Mouse (Mus musculus): ENCODE data around the gene Rabgap1l.

Gene Rabgap1l

DNA sequence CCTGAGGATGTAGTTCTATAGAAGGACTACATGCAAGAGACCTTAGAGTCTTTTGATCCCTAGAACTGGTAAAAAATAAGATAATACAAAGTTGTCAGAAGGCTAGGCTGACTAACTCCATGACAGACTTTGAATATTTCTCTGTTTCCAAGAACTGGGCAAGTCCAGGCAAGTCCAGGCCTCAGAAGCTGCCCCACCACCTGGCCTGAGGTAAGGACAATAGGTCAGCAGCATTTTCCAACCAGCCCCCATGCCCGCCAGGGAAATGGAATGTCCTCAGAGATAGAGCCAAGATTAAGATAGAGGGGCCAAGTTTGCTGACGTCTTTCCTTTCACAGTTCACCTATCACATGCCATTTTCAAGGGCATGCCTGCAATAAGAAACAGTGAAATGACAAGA is 517.8 kb downstream of the Rabgap1l start:
- DNase-seq: peak; percentile 28 to 31

- DNase-seq: no peak
Observed at GRCm38 (mm10) chr1:160273133-160273743, 519.8 kb downstream of the Rabgap1l start.

DNA sequence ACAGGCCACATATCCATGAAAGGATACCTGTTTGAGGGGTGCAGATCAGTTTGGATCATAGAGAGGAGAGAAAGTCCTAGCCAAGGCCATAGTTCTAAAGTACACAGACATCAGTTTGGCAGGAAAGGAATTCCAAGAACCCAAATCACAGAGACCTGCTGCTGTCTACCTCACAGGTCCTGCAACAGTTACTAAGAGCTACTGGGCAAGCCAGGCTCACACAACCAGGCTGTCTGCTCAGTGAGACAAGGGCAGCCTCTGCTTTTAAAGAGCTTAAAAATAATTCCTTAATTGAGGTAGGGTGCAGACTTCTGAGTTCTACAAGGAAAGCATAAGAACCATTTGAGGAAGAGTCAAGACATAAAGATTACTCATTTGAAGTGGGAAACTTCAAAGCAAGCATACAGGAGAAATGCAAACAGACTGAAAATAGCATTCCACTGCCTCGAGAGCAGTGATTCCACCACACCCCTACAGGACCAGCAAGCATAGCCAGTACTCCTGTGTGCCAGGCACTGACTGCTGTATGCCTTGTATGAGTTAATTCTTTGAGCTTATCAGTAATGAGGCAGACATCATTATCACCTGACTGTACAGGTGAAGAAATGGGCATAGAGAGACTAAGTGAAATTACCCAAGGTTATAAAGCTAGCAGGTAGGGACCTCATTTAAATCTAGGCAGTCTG is 521.6 kb downstream of the Rabgap1l start:
- DNase-seq: no peak

DNA sequence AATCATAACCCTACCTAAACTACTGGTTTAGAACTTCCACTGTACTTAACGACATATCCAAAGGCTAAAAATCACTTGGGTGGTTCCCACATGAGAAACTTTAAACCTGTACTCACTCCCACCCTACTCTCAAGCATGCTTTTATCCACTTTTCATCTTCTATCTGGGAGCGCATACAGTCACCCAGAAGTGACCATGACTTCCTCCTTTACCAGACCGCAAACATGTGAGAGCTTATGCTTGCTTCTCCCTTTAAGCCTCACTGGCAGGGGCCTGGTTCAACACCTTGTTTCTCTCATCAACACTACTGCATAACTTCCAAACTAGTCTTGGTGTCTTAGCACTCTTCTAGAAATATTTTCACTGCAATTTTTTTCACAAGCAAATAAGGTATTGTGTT is 524.7 kb downstream of the Rabgap1l start:
- DNase-seq: no peak

- DNase-seq: no peak
Observed at GRCm38 (mm10) chr1:160263630-160264346, 529.2 kb downstream of the Rabgap1l start.

GRCm38 (mm10) chr1:160263053-160263452 is 530.0 kb downstream of the Rabgap1l start:
- DNase-seq: no peak

- no peak for DNase-seq
Observed at GRCm38 (mm10) chr1:160262415-160262814, 530.6 kb downstream of the Rabgap1l start.

GRCm38 (mm10) chr1:160261849-160262248 is 531.2 kb downstream of the Rabgap1l start:
- DNase-seq: no peak

- no peak for DNase-seq
Observed at GRCm38 (mm10) chr1:160260605-160261004, 532.4 kb downstream of the Rabgap1l start.

GRCm38 (mm10) chr1:160259884-160260283 is 533.1 kb downstream of the Rabgap1l start:
- peak; percentile 27 to 28 for DNase-seq

DNA sequence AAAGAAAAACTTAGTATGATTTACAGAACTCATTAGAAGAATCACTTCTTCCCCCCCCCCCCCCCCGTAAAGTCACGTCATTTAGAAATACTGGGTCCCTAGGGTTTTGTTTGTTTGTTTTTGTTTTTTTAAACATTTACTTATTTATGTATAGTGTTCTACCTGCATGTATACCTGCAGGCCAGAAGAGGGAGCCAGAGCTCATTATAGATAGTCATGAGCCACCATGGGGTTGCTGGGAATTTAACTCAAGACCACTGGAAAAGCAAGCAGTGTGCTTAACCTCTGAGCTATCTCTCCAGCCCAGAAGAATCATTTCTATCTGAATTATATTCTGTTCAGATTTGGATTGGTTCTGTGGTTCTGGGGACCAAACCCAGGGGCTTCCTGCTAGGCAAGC is 539.9 kb downstream of the Rabgap1l start:
- DNase-seq: no peak

DNA sequence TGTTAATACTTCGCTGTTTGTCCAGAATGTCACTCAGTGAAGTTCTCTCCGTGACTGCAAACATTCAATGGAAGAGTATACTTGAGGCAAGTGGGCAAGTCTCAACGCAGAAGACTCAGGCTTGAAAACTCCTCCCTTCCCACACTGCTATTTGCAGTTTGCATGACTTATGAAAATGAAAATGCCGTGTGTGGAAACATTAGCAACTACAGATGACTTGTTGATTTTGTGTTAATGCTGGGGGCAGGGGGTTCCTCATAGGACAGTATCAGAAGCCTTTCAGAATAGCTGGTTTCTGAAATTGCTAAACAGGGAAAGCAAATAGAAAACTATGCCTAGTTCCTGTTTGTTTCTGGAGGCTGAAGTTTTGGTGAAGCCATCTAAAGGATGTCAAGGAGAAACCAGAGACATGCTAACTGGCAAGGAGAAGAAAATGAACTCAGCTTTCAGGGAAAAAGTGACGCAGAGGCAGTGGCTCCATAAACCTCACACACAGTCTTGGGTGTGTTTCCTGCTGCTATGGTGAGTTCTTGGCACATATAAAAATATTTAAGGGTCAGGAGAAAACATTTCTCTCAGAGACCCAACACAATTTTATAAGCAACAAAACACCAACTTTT is 541.5 kb downstream of the Rabgap1l start:
- no peak for DNase-seq

- DNase-seq: no peak
Observed at GRCm38 (mm10) chr1:160250782-160251181, 542.2 kb downstream of the Rabgap1l start.

DNA sequence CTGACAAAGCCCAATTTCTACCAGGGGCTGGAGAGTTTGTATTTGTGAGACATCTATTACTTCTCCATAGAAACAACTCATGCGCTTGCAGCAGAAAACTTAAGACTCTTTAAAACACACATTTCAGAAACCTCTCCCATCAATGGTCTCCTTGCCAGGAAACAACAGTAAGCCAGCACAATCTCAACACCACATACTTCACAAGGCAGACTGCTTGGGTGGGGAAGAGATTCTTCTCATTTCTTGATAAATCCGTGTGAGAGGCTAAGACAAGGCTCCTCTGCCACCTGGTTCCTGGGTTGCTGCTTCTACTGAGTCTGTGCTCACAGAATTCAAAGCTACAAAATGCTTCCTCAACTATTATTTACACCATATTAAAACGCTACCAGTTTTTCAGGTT is 543.2 kb downstream of the Rabgap1l start:
- DNase-seq: no peak

GRCm38 (mm10) chr1:160247473-160247872 is 545.5 kb downstream of the Rabgap1l start:
- DNase-seq: no peak

DNA sequence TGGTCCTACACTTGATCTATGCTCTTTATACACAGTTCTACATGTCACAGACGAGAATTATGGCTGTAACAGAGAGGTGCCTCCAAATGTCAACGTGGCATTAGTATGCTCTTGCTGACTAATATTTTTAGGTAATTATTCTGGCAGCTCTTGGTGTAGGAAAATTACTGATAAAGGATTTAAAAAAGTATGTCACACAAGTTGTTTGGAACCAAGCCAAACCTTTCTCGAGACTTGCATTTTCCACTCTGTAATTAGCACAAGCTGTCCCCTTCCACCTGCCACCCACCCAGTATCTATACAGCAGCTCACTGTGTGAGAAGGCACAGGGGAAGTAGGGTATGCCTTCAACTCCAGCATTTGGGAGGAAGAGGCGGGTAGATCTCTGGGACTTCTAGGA is 546.2 kb downstream of the Rabgap1l start:
- no peak for DNase-seq

DNA sequence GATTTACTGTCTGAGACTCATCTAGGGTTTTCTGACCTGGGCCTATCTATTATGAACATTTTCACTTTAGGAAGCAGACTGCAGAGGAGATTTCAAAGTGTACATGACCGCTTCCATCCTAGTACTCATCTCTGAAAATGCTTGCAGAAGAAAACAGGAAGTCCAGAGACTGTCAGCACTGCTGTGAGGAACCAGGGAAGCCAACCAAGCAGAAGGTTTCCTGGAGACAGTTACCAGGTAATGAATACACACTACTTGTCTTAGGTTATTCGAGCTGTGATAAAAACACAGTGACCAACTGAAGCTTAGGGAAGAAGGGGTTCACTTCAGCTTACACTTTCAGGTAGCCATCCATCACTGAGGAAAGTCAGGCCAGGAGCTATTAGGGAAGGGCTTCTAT is 547.1 kb downstream of the Rabgap1l start:
- no peak for DNase-seq

GRCm38 (mm10) chr1:160244689-160245088 is 548.3 kb downstream of the Rabgap1l start:
- no peak for DNase-seq

GRCm38 (mm10) chr1:160240091-160240490 is 552.9 kb downstream of the Rabgap1l start:
- DNase-seq: no peak

DNA sequence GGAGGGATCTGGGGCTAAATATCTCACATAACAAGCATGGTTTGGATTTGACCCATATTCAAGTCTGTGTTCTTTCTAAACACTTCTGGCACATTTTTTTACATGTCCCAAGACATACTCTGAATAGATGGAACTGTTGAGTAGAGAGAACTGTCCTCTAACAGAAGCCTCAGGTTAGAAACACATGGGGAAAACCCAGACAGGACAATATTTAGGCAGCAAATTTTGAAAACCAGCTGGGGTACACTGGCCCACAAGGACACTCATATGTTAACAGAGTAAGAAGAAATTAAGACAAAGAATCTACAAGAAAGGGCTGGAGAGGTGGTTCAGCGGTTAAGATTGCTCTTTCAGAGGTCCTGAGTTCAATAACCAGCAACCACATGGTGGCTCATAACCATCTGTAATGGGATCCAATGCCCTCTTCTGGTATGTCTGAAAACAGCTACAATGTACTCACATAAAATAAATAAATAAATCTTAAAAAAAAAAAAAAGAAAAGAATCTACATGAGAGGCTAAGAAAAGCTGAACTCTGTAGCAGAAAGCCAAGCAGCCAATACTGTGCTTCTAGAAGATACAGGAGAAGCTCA is 554.1 kb downstream of the Rabgap1l start:
- DNase-seq: no peak

DNA sequence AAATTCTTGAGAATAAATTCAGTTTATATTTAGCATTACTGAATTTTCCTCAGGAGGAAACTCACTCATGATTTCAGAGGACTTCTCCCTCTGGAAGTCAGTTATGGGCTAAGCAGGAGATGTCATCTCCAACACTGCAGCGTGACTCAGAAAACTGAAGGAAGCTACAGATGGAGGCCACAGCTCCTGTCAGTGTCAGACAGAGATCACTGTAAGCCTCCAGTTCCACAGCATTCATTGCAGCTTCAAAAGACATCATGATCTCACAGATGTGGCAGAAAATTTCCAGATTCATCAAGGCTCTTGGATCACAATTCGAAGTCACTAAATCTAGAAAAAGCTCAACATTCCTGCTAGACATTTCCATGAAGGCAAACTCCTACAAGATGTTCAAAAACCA is 555.0 kb downstream of the Rabgap1l start:
- DNase-seq: no peak

GRCm38 (mm10) chr1:160233921-160234320 is 559.1 kb downstream of the Rabgap1l start:
- no peak for DNase-seq

GRCm38 (mm10) chr1:160232113-160232512 is 560.9 kb downstream of the Rabgap1l start:
- DNase-seq: no peak

Measured in kidney, postnatal 36 days (tissue).